Mouse (Mus musculus) G1E (cell line): ENCODE results near the gene Gse1.

Experiments
- CTCF ChIP-seq: IDR thresholded peaks from 2 replicates; pipeline ENCODE4 v1.5.1; 2012; ENCODE audit warnings: low read depth, low read length, inconsistent platforms, mixed read lengths
- GATA1 ChIP-seq: IDR thresholded peaks from 2 replicates; pipeline ENCODE4 v1.6.1; 2012; ENCODE audit warnings: borderline replicate concordance, low read length, inconsistent platforms, mixed read lengths
- TAL1 ChIP-seq: conservative IDR thresholded peaks from 2 replicates; pipeline ENCODE4 v1.6.1; 2012; ENCODE audit warnings: low read depth, low read length, inconsistent platforms, mixed read lengths

GRCm38 (mm10) chr8:120316707-120317106 lies 88.5 kb downstream of the Gse1 start:
- TF ChIP-seq CTCF = no peak
- no peak for TF ChIP-seq TAL1
- no peak for TF ChIP-seq GATA1
